Mouse (Mus musculus) neutrophil, adult 5-6 weeks (primary cell): Measurements from ENCODE around the gene Cherp. TPM values are rescaled to one million over a fixed set of nuclear protein-coding genes. Genes with fewer than 3 reads are reported as not detected.
A peak's percentile ranks its signal among the peaks of the same experiment; 100 is the strongest.

Experiments used
- ATAC-seq: fragments of 151-379, 151-347 bp; 2 replicates; pipeline ENCODE4 v1.8.0; 2017; ENCODE audit warnings: mild to moderate bottlenecking, moderate TSS enrichment; ENCODE audit not compliant: insufficient number of reproducible peaks, poor library complexity, low FRiP score, severe bottlenecking; ENCODE audit errors: extremely low read depth
- total RNA-seq: library from RNA; stranded (forward); fragments of 200-1000 nt; gene quantifications from 2 replicates; pipeline ENCODE4 v1.2.3, GENCODE M21; 2017

The Cherp gene
- total RNA-seq, 1 experiment from 2014 or later: 22.2 TPM

GRCm38 (mm10) chr8:72421362-72422335 lies 53.4 kb downstream of the Cherp start, which contains the start of gene Eps15l1:
Gene Eps15l1, minus strand, starts transcription at chr8:72421460.
- peak; percentile 97 for ATAC-seq

- ATAC-seq: no peak
These were observed 54.3 kb downstream of the Cherp start for GRCm38 (mm10) chr8:72420571-72421361.

- ATAC-seq: no peak
These were observed 57.0 kb downstream of the Cherp start for GRCm38 (mm10) chr8:72418073-72418472.

GRCm38 (mm10) chr8:72415252-72415651 lies 59.8 kb downstream of the Cherp start:
- no peak for ATAC-seq

GRCm38 (mm10) chr8:72413839-72414238 lies 61.2 kb downstream of the Cherp start:
- ATAC-seq: no peak

Other genes with a start within 250 kb of the Cherp start
- 156 and 166 TPM in 2 replicates for gene Ap1m1, start 235.2 kb downstream of the Cherp start, total RNA-seq
- gene Gm10282, start 170.0 kb downstream of the Cherp start, total RNA-seq: 5.0 and 9.7 TPM in 2 replicates
- 428 and 461 TPM in 2 replicates for gene Klf2, start 156.2 kb downstream of the Cherp start, total RNA-seq
- gene Eps15l1, start 53.8 kb downstream of the Cherp start, total RNA-seq: 69.5 and 70.0 TPM in 2 replicates
- 0.81 TPM in 1 of 2 replicates, not detected in the other for gene Calr3, start 31.4 kb downstream of the Cherp start, total RNA-seq
- gene 1700030K09Rik, start 31.3 kb downstream of the Cherp start, total RNA-seq: 11.2 and 12.3 TPM in 2 replicates
- 55.1 and 65.8 TPM in 2 replicates for gene Slc35e1, start 17.4 kb upstream of the Cherp start, total RNA-seq
- gene Med26, start 73.0 kb upstream of the Cherp start, total RNA-seq: 9.1 and 10.1 TPM in 2 replicates
- 36.3 and 46.4 TPM in 2 replicates for gene Smim7, start 95.9 kb upstream of the Cherp start, total RNA-seq
- 20.3 and 23.6 TPM in 2 replicates for gene Tmem38a, start 96.8 kb upstream of the Cherp start, total RNA-seq
- gene Nwd1, start 171.5 kb upstream of the Cherp start, total RNA-seq: 0.12 TPM in 2 replicates
- 124 and 128 TPM in 2 replicates for gene Sin3b, start 248.1 kb upstream of the Cherp start, total RNA-seq